Mouse (Mus musculus) cerebellum, adult 9-11 months (tissue): ENCODE results near the gene Rara.
"Not testable (repeated sequence)": the region's sequence is repeated elsewhere in the genome, so short reads cannot be mapped to it uniquely, and the experiment has no call there.

ENCODE experiments used
- DNase-seq: peaks from one replicate; pipeline ENCODE4 v3.0.0; 2022

The Rara gene

DNA sequence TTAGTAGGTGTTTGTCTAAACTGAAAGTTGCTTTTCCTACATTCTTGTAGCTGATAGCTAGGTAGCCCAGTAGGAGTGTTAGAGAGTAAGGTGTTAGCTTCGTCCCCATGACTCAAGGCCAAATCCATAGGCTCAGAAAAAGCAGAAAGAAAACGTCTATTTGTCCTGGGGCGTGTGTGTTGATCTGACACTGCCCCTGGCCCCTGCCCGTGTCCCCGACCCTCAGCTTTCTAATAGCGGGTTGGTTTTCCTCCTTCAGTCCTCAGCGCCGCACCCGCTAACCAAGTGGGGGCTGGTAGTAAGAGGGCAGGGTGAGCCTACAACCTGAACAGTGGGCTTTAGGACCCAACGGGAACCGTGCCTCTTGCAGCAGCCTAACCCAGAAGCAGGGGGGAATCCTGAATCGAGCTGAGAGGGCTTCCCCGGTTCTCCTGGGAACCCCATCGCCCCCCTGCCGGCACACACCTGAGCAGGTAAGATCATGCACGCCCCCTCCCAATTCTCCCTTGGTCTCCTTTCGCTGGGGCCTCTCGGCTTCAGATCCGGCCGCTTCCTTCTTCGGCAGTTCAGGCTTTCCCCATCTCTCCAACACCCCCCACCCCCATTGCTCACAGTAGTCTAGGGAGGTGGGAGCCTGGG, at the start of gene Rara:
Rara (plus strand) TSS at position 381 of the 639 bp plus-strand sequence.
- DNase-seq = peak; percentile 81

DNA sequence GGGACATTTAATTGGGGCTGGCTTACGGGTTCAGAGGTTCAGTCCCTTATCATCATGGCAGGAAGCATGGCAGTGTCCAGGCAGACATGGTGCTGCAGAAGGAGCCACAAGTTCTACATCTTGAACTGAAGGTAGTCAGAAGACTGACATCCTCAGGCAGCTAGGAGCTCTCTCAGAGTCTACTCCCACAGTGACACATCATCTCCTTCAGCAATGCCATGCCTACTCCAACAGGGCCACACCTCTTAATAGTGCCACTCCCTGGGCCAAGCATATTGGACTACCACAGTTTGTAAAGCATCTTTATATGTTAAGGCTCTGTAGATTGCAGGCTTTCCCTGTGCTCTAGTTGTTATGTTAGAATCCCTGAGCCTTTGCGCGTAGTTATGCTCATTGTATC, 39.9 kb upstream of the Rara start:
- DNase-seq = no peak

DNA sequence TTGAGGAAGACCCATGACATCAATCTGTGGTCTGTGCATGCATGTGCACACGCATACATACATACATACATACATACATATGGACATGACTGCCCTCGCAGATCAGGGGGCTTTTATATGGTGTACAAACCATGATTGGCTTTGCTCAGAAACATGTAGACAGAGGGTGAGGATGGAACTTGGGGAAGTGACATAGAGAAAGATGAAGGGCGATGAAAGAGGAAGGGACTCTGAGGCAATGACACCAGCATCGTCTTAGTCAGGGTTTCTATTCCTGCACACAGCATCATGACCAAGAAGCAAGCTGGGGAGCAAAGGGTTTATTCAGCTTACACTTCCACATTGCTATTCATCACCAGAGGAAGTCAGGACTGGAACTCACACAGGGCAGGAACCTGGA, 38.5 kb upstream of the Rara start:
- DNase-seq = no peak

DNA sequence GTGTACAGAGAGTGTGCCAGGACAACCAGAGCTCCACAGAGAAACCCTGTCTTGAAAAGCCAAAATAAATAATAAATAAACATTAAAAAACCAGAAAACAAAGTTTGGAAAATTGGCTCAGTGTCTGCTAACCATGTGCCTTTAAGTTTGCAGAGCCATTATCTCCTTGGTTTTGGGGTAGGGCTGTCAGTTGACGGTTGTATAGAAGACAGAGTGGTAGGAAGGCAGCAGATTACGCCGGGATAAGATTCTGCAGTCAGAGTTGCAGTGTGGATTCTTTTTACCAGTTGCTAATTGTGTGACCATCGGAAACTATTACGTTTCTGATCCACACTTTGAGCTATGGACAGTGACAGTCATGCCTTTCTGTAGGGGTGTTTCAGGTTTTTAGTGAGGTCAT, 37.6 kb upstream of the Rara start:
- DNase-seq = no peak

DNA sequence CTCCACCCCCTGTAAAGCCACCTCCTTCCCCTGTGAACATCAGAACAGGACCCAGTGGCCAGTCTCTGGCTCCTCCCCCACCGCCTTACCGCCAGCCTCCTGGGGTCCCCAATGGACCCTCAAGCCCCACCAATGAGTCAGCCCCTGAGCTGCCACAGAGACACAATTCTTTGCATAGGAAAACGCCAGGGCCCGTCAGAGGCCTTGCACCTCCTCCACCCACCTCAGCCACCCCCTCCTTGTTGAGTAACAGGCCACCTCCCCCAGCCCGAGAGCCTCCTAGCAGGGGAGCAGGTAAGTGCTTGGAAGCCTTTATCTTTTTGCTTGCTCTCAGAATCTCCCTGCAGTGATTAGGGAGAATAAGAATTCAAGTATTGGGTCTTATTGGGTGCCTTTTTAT, 35.2 kb upstream of the Rara start:
- DNase-seq = no peak

DNA sequence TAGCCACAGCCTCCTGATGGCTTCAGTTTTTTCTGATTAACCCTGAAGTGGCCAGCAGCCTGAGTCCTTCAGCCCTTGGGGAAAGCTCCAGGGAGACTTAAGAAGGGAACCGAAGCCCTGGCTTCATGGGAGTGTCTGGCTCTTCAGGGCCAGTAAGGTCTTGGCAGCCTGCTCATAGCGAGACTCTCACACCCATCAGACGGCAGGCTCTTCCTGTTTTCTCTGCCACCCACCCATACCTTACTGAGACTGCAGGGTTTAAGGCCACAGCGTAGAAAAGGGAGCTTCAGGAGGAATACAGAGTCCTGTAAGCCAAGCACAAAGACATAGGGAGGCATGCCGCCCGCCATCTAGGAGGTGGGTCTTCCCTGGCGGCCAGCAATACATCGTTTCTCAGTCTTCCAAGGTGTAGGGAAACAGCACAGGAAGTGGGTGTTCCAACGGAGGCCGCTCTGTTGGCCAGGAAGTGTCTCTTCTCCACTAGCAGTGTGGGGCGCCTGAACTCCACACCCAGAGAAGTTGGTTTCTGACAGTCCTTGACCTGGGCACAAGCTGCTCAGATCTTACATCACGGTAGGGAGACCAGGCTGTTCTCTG, 27.0 kb upstream of the Rara start:
- DNase-seq = no peak

DNA sequence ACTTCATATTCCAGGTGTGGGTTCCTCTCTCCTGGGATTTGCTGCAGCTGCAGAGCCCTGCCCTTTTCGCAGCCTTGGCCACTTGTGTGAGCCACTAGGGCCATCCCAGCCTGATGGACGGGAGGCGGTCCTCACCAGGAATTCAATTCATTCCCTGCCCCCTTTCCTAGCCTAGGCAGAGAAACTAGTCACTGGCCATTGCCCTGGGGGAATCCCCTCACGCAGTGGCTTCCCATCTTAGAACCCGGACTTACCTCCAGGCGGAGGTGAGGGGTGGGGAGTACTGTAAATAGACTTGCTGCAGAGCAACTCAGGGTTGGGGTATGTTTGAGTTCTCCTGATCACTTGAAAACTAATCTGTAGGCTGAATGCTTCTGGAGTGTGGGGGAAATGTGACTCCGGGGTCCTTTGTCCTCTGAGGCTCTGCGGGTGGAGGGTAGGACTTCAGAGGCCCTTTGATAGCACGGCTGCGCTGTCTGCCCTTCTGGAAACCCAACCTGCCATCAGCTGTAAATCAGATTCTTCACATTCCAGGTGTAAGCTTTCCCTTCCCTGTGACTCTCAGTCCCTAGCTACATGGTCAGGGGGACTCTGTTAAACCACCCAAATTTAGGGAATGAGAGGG, 24.9 kb upstream of the Rara start:
- DNase-seq = no peak

DNA sequence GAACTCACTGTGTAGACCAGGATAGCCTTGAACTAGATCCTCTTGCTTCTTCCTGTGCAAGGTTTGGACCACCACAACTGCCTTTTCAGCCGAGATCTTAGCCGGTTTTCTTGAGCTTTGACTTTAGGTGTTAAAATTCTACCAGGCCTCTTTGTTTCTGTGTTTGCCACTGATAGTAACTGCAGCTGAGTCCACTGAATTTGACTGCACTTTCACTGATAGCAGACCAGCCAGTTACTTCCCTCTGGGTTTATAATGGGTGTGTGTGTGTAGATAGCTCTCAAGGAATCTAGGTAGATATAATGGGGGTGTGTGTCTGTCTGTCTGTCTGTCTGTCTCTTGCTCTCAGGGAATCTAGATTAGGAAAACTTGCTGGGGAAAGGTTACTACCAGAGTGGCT, 23.0 kb upstream of the Rara start:
- no peak for DNase-seq

DNA sequence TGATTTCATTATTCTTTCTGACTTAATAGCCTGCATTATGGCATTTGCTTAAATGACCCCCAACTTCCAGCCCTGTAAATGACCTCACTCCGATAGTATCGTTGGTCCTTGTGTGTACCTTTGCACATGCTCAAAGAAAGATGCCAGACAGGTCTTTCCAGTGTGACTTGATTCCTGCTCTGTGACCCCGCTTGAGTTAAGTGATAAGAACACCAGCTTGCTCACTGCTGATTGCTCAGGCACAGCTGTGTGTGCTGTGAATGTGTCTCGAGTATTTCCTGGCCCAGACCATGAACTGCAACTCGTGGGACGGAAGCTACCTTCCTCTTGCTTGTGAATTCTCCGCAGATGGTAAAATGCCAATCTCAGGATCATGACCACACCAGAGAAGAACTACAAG, 22.6 kb upstream of the Rara start:
- DNase-seq = no peak

DNA sequence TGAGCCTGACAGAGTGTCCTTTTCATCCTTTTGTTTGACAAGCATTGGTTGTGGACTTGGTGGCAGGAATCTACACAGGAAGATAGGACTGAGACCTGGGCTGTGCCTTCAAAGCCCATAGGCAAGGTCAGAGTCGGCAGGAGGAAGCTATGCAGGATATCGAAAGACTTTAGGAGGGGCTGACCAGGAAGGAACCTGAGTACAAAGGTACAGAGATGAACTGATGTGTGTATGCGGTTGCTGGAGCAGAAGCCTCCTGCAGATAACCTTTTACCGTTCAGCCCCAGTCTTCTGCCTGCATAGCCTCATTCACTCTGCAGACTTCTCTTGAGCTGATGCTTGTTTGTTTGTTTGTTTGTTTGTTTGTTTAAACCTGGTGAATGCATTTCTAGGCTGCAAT, 22.0 kb upstream of the Rara start:
- no peak for DNase-seq

DNA sequence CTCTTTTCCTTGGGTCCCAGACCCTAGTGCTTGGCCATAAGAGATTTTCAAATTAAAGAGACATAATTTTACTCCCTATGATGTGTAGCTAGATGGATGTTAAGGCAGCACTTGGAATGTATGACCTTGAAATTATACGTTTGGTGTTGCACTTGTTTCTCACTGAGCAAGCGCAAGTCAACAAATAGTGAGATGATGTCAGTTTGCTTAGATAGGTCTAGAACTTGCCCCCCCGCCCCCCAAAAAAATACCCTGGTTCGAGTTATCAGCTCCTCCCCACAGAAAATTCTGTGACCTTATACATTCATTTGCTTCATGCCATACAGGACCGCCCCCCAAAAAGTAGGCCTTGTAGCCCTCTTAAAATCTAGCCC, 20.6 kb upstream of the Rara start:
- no peak for DNase-seq

DNA sequence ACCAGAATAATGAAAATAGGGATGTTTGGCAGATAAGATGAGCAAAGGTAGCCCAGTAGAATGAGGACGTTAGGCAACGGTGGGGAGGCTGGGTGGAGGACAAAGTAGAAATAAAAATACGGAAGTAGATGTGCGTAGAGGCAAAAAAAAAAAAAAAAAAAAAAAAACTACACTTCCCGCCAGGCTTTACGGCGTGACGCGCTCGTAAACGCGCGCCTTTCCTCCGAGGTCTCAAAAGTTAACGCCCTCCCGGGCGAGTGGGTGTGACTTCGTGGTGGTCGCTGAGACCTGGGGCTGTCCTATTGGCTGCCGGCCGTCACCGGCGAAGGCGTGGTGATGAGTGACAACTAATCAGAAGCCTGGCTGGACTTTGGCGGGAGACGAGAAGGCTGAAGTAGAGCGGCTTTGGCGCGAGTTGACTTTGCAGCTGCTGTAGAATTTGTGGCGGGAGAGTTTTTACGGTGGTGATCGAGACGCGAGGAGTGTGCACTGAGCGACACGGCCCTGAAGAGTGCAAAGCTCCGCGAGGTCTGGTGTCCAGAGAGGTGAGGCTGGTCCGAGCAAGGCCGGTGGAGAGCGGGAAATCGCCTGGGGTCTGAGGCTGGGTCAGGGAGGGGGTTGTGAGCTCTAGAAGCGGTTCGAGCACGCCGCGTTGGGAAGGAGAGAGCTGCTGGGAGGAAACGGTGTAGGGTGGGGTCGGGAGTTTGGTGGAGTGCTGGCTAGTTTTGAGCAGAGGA, 20.0 kb upstream of the Rara start, which contains the start of gene Cdc6:
Cdc6 (plus strand) TSS at position 365 of the 737 bp plus-strand sequence.
- DNase-seq = peak; percentile 95

DNA sequence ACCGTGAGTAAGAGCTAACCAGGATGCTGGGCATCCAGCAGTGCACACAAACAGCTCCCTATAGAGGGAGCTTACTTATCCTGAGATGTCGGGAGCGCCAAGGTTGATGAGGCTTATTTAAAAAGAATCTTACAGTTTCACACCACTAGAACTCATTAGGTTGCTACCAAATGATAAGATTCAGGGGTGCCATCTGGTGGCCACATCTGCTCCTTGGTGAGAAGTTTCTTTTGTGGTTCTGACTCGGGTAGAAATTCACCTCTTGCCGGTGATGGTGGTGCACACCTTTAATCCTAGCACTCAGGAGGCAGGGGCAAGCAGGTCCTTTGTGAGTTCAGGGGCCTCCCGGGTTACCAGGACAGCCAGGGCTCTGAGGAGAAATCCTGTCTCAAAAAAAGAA, 18.0 kb upstream of the Rara start:
- DNase-seq = no peak

DNA sequence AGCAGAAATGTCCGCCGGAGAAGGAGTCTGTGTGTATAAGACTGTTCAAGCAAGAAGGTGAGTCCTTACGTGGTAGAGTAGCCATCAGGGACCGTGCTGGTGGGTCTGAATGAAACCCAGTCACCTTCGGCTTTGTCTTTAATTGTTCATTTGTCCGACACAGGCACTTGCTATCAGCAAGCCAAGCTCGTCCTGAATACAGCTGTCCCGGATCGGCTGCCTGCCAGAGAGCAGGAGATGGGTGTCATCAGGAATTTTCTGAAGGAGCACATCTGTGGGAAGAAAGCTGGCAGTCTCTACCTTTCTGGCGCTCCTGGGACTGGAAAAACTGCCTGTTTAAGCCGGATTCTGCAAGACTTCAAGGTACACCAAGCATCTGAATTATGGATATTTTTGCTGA, 17.2 kb upstream of the Rara start:
- no peak for DNase-seq

DNA sequence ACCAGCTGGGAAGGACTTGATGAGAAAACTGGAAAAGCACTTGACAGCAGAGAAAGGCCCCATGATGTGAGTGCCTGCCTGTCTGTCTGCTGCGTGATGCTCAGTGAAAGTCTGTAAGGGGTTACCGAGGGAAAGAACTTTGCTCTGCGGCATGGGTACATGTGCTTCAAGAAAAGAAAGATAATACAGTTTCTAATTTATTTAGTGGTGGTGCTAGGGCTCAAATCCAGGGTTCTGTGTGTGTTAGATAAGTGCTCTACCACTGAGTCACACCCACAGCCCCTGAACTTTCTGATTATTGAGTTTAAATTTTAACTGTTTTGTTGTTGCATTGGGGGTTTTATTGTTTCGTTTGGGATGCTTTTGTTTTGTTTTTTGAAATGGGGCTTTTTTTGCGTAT, 16.1 kb upstream of the Rara start:
- DNase-seq = no peak

DNA sequence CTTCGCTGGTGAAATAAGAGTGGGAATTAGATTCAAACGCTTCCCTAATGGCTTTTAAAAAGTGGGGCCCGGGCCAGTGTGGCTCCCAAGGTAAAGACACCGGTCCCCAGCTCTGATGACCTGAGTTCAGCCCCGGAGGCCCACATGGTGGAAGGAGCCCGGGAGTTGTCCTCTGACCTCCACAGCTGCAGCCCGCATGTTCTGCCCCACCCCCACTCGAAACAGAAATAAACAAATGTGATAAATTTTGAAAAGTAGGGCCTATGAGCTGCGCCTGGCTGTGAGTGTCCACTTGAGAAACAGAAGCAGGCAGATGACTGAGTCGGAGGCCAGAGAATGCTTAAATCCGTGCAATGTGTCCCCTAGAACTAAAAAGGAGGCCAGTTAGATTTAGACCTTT, 13.4 kb upstream of the Rara start:
- no peak for DNase-seq

DNA sequence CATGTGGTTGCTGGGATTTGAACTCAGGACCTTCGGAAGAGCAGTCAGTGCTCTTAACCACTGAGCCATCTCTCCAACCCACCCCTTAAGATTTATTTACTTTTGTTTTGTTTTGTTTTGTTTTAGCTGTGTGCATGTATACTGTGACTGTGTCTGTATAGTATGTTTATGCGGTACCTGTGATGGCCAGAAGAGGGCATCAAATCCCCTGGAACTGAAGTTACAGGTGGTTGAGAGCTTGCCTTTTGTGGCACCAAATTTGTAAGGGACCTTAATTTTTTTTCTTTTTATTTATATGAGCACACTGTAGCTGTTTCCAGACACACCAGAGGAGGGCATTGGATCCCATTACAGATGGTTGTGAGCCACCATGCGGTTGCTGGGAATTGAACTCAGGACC, 11.2 kb upstream of the Rara start:
- not testable (repeated sequence) for DNase-seq

DNA sequence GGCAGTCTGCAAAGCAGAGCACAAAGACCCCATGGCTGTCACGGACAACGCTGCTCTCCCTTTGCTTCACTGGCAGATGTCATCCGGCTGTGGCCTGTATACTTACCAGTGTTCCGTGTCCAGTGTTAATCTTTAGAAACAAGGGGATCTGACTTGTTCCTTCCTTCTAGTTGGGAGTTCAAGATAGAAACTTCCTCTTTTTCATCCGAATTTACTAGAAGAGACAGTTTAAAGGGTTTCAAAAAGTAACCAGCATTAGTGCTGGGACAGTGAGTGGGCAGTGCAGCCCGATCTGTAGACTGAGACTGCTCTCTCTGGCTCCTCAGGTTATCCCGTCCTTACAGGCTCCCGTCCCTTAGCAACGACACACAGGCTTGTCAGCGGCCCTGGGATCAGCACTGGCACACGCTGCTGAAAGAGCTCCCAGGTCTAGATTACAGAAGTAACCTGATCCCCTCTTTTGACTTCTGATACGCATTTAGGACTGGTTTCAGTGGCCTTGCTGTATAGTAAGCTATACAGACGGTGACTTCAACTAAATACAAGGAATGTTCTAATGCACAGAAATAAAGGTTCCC, 10.1 kb upstream of the Rara start:
- no peak for DNase-seq

DNA sequence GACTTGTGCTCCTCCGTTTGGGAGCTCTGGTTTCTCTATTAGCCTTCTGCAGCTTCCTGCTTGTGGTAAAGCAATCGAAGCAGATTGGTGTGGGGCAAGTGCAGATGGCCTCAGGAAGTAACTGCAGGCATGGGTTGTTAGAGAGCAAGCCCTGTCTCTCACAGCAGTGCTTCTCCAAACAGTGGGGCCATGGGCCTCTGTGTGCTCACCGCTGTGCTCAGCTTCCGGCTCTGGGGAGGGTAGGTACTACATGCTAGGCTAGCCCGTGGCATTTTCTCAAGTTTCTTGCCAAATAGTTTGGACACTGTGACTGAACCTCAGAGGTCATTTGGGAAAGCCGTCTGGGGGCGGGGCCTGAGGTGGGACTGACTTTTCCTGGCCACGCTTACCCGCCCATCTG, 9.4 kb upstream of the Rara start:
- DNase-seq = no peak

DNA sequence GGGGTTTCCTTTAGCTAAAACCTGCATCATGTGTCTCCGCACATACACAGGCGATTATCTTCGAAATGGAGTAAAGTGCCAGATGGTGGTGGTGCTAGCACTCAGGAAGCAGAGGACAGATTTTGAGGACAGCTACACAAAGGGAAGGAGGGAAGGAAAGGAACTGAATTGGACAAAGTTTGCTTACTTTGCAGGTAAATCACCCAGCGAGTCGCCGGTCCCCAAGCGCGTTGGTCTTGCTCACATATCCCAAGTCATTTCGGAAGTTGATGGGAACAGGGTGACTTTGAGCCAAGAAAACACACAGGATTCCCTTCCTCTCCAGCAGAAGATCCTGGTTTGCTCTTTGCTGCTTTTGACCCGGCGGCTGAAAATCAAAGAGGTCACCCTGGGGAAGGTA, 8.6 kb upstream of the Rara start:
- no peak for DNase-seq

DNA sequence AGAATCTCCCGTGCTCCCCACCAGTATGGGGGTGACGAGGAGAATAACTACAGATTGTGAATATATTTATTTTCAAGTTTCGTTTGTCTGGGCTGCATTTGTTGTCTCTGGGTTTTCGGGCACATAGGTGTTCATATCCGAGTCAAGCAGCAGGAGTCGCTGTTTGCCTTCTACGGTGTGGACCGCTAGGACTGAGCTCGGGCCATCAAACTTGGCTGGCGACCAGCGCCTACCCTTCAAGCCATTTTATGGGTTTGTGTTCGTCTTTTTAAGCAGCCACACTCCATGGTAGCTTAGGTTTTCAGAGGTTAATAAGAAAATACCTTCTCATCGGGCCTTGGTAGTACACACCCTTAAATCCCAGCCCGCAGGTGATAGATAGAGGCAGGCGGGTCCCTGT, 5.8 kb upstream of the Rara start:
- not testable (repeated sequence) for DNase-seq

DNA sequence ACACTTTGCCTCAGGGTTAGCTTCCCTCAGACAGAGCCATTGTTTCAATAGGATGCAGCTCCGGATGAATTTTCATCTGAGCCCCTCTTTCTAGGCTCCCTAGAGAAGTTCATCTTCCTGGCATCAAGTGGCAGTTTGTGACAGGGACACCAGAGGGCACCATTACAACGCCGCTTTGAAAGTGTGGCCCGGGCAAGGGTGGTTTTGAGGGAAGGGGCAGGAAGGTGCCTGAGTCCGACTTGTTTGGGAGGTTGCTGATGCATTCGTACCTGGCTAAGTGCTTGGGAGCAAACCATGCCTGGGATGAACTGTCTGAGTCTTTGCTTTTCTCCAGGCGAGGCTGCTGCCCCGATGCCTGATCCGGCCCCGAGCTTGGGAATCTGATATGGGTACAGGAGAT, 5.3 kb upstream of the Rara start:
- not testable (repeated sequence) for DNase-seq

DNA sequence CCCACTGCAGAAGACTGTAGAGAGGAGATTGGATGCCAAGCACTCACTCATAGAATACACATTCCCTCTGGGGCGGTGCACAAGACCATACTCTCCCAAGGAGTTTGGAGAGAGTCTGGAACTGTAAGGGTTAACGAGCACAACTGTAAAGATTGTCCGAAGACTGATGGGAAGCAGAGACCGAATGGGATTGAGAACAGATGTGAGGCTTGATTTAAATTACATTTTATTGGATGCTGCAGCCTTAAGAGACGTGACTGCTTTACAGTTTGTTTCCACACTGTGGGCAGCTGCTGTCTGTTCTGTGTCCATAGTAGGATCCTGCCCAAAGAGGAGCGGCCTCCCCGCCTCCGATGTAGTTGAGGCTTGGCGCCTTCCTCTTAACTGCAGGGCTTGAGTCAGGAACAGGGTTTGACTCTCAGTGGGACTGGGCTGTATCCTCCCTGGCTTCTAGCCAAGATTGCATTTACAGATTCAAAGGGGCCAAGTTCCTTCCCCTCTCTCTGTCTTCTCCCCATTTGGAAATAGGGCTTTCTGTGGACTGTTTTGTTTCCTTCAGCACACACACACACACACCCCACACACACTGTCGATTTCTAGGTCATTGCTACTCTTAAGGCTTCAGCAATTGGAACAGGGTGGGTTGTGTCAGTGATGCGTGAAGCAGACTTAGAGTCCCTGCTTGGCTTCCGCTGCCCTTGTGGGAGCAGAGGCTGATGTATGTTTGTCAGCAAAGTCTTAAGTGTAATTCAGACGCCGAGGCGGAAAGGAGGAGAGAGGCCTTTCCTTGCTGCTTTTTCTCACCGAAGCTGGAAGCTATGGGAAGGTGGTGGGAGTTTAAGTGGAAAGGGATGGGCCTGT, 4.5 kb upstream of the Rara start:
- DNase-seq = not testable (repeated sequence)
